Mouse (Mus musculus) liver, embryonic 14.5 days (tissue): ENCODE measurements around the gene Gbp2b.

Experiments used
- CTCF ChIP-seq: IDR thresholded peaks from 2 replicates; pipeline ENCODE4 v1.5.1; 2016; ENCODE audit warnings: antibody characterized with exemption, low read depth, control low read depth
- EP300 ChIP-seq: IDR thresholded peaks from 2 replicates; pipeline ENCODE4 v1.6.1; 2016; ENCODE audit warnings: antibody characterized with exemption, low read depth

DNA sequence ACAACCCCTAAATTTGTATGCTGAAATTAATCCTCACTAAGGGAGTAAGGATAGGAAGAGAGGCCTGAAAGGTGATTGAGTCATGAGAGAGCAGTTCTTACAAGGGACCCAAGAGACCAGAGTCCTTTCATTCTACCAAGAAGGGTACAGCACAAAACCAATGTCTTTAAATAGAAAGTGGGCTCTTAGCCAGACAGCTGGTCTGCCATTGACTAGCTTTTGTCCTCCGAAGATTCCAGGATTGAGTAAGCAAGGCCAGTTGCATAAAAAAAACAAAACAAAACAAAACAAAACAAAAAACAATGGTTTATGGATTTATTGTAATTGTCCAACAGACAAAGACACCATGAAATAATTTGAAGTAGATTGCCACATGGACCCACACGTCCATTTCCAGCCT, 5.8 kb upstream of the Gbp2b start:
- TF ChIP-seq CTCF: no peak
- TF ChIP-seq EP300: no peak
